Mouse (Mus musculus): Measurements from ENCODE around the gene Vkorc1l1. TPM values are rescaled to one million over a fixed set of nuclear protein-coding genes. Genes with fewer than 3 reads are reported as not detected.

Vkorc1l1 gene
- polyA plus RNA-seq, 1 experiment from 2014 or later, result 15.2 TPM

DNA sequence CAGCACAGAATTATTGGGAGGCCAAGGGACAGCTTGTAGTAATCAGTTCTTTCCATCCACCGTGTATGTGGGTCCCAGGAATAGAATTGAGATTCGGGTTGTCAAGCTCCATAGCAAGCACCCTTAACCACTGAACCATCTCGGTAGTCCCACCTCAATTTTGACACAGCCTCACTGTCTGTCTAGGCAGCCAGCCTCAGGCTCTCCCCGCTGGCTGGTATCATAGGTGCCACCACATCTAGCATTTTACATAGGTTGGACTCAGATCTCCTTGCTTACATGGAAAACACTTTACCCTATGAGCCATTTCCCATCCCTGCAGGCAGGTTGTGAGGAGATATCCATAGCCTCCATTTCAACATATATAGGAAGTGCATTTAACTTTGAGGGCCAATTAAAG, 32.6 kb downstream of the Vkorc1l1 start:
- no peak overlapping the region for H3K27ac ChIP-seq (ENCODE audit: low read length)
- H3K4me1 ChIP-seq (ENCODE audit: insufficient read depth, low read depth, low read length), result no peaks in the 10 kb centered on the region
- H3K9ac ChIP-seq (replicated peaks; ENCODE audit: low read depth), result no peak overlapping the region
- ATAC-seq (no peak), DNase-seq (ENCODE audit: low spot score) (no peak)
- H3K27me3 ChIP-seq (replicated peaks; ENCODE audit: insufficient read depth, low read length), result no peaks in the 10 kb centered on the region
- WGBS, result 85% methylated on average over 4 of the region's 4 CpGs
- H3K4me3 ChIP-seq (ENCODE audit: low read depth, low read length), result no peak overlapping the region
- TF ChIP-seq EP300 (IDR thresholded peaks at IDR 0.05), result no peak
- TF ChIP-seq CTCF (IDR thresholded peaks at IDR 0.05), result no peak
- H3K36me3 ChIP-seq (ENCODE audit: insufficient read depth, low read length), result peaks cover 3% of the 10 kb centered on the region; the same call in 1 of the 2 replicates
- no peaks in the 10 kb centered on the region for H3K9me3 ChIP-seq (ENCODE audit: low read length)
- no peak overlapping the region for H3K4me2 ChIP-seq (replicated peaks; ENCODE audit: low read depth, low read length)

DNA sequence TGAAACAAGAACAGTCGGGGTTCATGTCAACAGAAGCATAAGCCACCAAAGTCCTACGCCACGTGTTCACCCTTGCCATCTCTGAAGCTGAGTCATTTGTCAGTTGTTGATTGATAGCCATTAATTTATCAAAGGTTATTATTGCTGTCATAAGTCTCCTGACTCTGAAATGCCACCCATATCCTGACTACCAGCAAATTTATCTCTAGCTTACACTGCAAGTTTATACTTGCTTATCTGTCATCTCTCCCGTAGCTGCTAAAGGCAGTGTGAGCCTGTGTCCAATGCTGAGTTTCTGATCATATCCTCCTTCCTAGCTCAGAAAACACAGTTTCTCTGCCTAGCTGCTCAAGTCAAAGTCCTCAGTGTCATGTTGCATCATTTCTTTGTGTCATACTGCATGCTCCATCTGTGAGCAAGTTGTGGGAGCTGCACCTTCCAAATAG, 33.1 kb downstream of the Vkorc1l1 start:
- H3K27me3 ChIP-seq (replicated peaks; ENCODE audit: insufficient read depth, low read length), result no peaks in the 10 kb centered on the region
- H3K4me2 ChIP-seq (replicated peaks; ENCODE audit: low read depth, low read length), result no peak overlapping the region
- peaks cover 3% of the 10 kb centered on the region; the same call in 1 of the 2 replicates for H3K36me3 ChIP-seq (ENCODE audit: insufficient read depth, low read length)
- TF ChIP-seq EP300 (IDR thresholded peaks at IDR 0.05), result no peak
- TF ChIP-seq CTCF (IDR thresholded peaks at IDR 0.05), result no peak
- H3K9ac ChIP-seq (replicated peaks; ENCODE audit: low read depth), result no peak overlapping the region
- no peaks in the 10 kb centered on the region for H3K4me1 ChIP-seq (ENCODE audit: insufficient read depth, low read depth, low read length)
- WGBS, result 72% methylated on average over 4 of the region's 4 CpGs
- H3K27ac ChIP-seq (ENCODE audit: low read length), result no peak overlapping the region
- no peak for DNase-seq (ENCODE audit: low spot score)
- ATAC-seq, result no peak
- H3K4me3 ChIP-seq (ENCODE audit: low read depth, low read length), result no peak overlapping the region
- no peaks in the 10 kb centered on the region for H3K9me3 ChIP-seq (ENCODE audit: low read length)

DNA sequence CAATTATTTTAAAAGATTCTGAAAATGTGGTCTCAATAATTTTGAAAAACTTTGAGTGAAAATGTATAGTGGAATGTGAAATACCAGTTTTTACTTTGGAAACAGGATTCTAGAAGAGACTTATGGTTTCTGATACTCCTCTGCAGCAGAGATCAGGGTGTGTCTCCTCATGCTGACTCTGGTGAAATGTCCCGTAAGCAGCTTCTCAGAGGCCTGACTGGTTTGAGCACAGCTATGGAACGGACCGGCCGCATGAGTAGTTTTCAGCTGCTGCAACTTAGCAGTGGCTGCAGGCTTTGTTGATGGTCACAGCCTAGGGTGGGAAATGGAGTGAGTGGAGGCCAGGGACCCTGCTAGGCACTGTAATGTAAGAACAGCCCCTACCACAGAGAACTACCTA, 36.0 kb downstream of the Vkorc1l1 start:
- H3K4me2 ChIP-seq (replicated peaks; ENCODE audit: low read depth, low read length), result no peak overlapping the region
- ATAC-seq (no peak), DNase-seq (ENCODE audit: low spot score) (no peak)
- no peak for TF ChIP-seq CTCF (IDR thresholded peaks at IDR 0.05)
- TF ChIP-seq EP300 (IDR thresholded peaks at IDR 0.05), result no peak
- no peaks in the 10 kb centered on the region for H3K9me3 ChIP-seq (ENCODE audit: low read length)
- WGBS, result 80% methylated on average over 4 of the region's 4 CpGs
- H3K9ac ChIP-seq (replicated peaks; ENCODE audit: low read depth), result no peak overlapping the region
- no peak overlapping the region for H3K27ac ChIP-seq (ENCODE audit: low read length)
- no peaks in the 10 kb centered on the region for H3K4me1 ChIP-seq (ENCODE audit: insufficient read depth, low read depth, low read length)
- peaks cover 3% of the 10 kb centered on the region; the same call in 1 of the 2 replicates for H3K36me3 ChIP-seq (ENCODE audit: insufficient read depth, low read length)
- no peak overlapping the region for H3K4me3 ChIP-seq (ENCODE audit: low read depth, low read length)
- H3K27me3 ChIP-seq (replicated peaks; ENCODE audit: insufficient read depth, low read length), result no peaks in the 10 kb centered on the region

DNA sequence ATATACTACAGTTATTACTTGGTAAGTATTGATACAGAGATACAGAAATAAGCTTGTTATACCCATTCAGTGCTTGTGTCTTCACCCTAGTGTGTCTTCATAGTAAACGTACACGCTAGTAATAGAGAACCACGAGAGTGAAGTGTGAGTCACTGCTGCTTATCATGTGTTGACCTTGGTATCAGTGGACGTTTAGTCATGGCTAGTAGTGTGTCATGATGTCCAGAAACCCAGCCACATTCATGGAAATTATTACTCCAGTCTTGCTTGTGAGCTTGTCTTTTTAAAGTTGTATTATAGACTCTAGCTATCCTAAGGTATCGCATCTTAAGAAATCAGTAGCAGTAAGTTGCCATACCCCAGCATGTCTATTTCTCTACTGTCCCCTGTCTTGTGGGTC, 36.8 kb downstream of the Vkorc1l1 start:
- Histone ChIP-seq H3K4me2 (replicated peaks; ENCODE audit: low read depth, low read length) (no peak overlapping the region), H3K36me3 (ENCODE audit: insufficient read depth, low read length) (peaks cover 3% of the 10 kb centered on the region; the same call in 1 of the 2 replicates), H3K9ac (replicated peaks; ENCODE audit: low read depth) (no peak overlapping the region), H3K4me1 (ENCODE audit: insufficient read depth, low read depth, low read length) (no peaks in the 10 kb centered on the region), H3K27ac (ENCODE audit: low read length) (no peak overlapping the region), H3K9me3 (ENCODE audit: low read length) (no peaks in the 10 kb centered on the region), H3K4me3 (ENCODE audit: low read depth, low read length) (no peak overlapping the region), H3K27me3 (replicated peaks; ENCODE audit: insufficient read depth, low read length) (no peaks in the 10 kb centered on the region)
- DNase-seq (ENCODE audit: low spot score) (no peak), ATAC-seq (no peak)
- 75% methylated on average over 5 of the region's 5 CpGs for WGBS
- TF ChIP-seq EP300 (IDR thresholded peaks at IDR 0.05) (no peak), CTCF (IDR thresholded peaks at IDR 0.05) (no peak)

DNA sequence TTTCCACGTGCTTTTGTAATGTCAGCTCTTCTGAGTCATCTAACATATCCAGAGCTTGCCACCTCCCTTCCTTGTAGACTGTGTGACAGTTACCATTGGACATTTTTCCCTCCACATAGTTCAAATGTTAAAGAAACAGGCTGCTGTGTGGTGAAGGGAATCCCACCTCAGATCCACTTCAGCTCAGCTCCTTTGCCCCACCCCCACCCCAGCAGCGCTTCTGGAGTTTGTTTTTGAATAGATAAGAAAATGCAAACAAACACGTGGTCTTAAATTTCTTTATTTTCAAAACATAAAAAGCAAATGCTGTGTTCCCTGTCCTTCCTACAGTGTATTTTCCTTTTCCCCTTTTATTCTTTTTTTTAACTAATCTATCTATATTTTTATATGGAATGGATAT, 38.4 kb downstream of the Vkorc1l1 start:
- DNase-seq (ENCODE audit: low spot score) (no peak), ATAC-seq (no peak)
- Histone ChIP-seq H3K36me3 (ENCODE audit: insufficient read depth, low read length) (peaks cover 3% of the 10 kb centered on the region; the same call in 1 of the 2 replicates), H3K9ac (replicated peaks; ENCODE audit: low read depth) (no peak overlapping the region), H3K4me1 (ENCODE audit: insufficient read depth, low read depth, low read length) (no peaks in the 10 kb centered on the region), H3K9me3 (ENCODE audit: low read length) (no peaks in the 10 kb centered on the region), H3K27ac (ENCODE audit: low read length) (no peak overlapping the region), H3K4me2 (replicated peaks; ENCODE audit: low read depth, low read length) (no peak overlapping the region), H3K27me3 (replicated peaks; ENCODE audit: insufficient read depth, low read length) (no peaks in the 10 kb centered on the region), H3K4me3 (ENCODE audit: low read depth, low read length) (no peak overlapping the region)
- WGBS, result 42% methylated on average over 3 of the region's 3 CpGs
- TF ChIP-seq EP300 (IDR thresholded peaks at IDR 0.05) (no peak), CTCF (IDR thresholded peaks at IDR 0.05) (no peak)

DNA sequence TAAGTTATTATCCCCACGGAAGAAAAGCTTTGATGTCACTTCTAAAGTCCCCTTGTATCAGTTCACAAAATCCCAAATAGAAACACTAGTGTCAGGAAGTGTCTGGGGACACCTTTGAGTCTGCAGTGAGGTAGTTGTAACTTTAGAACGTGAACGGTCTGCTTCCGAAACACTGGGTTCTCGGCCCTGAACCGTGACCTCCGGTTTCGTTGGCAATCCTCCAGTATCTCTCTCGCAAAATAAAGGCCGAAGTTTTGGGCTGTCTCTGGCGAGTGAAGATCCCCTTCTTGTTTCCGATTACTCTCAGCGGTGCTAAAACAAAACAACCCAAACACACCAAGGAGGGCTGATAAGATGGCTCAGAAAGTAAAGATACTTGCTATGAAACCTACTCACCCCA, 47.6 kb downstream of the Vkorc1l1 start:
- DNase-seq (ENCODE audit: low spot score) (no peak), ATAC-seq (no peak)
- Histone ChIP-seq H3K27ac (ENCODE audit: low read length) (no peak overlapping the region), H3K4me3 (ENCODE audit: low read depth, low read length) (no peak overlapping the region), H3K36me3 (ENCODE audit: insufficient read depth, low read length) (0 out of 2 replicates have a peak, but pooled peaks cover 3% of the 10 kb centered on the region), H3K27me3 (replicated peaks; ENCODE audit: insufficient read depth, low read length) (no peaks in the 10 kb centered on the region), H3K4me1 (ENCODE audit: insufficient read depth, low read depth, low read length) (no peaks in the 10 kb centered on the region), H3K9ac (replicated peaks; ENCODE audit: low read depth) (no peak overlapping the region), H3K4me2 (replicated peaks; ENCODE audit: low read depth, low read length) (no peak overlapping the region), H3K9me3 (ENCODE audit: low read length) (no peaks in the 10 kb centered on the region)
- TF ChIP-seq EP300 (IDR thresholded peaks at IDR 0.05) (no peak), CTCF (IDR thresholded peaks at IDR 0.05) (no peak)
- 67% methylated on average over 13 of the region's 13 CpGs for WGBS

DNA sequence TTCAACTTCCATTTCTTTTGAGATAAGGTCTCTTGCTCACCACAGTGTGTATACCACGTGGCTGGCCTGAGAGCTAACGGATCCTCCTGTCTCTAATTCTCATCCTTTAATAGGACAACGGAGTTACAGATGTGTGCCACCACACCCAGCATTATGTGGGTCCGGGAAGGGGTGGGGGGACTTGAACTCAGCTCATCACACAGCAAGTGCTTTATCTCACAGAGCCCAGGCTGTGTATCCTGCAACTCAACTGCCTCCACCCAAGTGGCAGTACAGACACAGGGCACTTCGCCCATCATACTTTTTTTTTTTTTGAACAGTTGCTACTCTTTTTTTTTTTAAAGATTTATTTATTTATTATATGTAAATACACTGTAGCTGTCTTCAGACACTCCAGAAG, 50.1 kb downstream of the Vkorc1l1 start:
- H3K4me1 ChIP-seq (ENCODE audit: insufficient read depth, low read depth, low read length), result no peaks in the 10 kb centered on the region
- DNase-seq (ENCODE audit: low spot score), result no peak
- no peak overlapping the region for H3K4me3 ChIP-seq (ENCODE audit: low read depth, low read length)
- H3K9ac ChIP-seq (replicated peaks; ENCODE audit: low read depth), result no peak overlapping the region
- no peak overlapping the region for H3K27ac ChIP-seq (ENCODE audit: low read length)
- 0 out of 2 replicates have a peak, but pooled peaks cover 3% of the 10 kb centered on the region for H3K36me3 ChIP-seq (ENCODE audit: insufficient read depth, low read length)
- TF ChIP-seq EP300 (IDR thresholded peaks at IDR 0.05), result no peak
- no peak for TF ChIP-seq CTCF (IDR thresholded peaks at IDR 0.05)
- H3K4me2 ChIP-seq (replicated peaks; ENCODE audit: low read depth, low read length), result no peak overlapping the region
- 83% methylated on average over 5 of the region's 5 CpGs for WGBS
- ATAC-seq, result no peak
- no peaks in the 10 kb centered on the region for H3K27me3 ChIP-seq (replicated peaks; ENCODE audit: insufficient read depth, low read length)
- H3K9me3 ChIP-seq (ENCODE audit: low read length), result no peaks in the 10 kb centered on the region

Measured in lung, postnatal 0 days (tissue).